Mouse (Mus musculus): ENCODE measurements around the gene Igsf3. TPM values are rescaled to one million over a fixed set of nuclear protein-coding genes. Genes with fewer than 3 reads are reported as not detected.
A peak's percentile ranks its signal among the peaks of the same experiment; 100 is the strongest.

Igsf3 gene
- polyA plus RNA-seq, 1 experiment from 2014 or later = 22.7 TPM

DNA sequence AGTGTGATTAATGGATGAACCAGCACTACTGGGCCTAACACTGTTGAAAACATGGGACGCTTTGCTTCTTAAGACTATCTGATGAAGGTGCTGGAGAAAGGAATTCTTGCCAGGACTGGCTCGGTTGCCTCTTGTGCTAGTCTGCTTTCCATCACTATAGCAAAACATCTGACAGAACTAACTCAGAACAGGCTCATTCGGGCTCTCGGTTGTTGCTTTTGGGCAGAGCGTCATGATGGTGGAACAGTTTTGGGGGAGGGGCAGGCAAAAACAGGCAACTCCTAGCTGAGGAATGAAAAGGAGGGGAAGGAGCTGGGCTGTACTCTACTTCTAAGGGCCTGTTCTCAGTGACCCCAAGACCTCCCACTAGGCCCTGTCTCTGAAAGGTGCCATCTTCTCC lies 4.8 kb downstream of the Igsf3 start:
- Histone ChIP-seq H3K4me2 (ENCODE audit: low read depth) (no peak overlapping the region), H3K4me3 (ENCODE audit: low read depth, low read length) (no peak overlapping the region), H3K36me3 (ENCODE audit: control insufficient read depth, insufficient read depth, low read length) (no peaks in the 10 kb centered on the region), H3K27ac (ENCODE audit: low read depth, low read length) (no peak overlapping the region), H3K27me3 (ENCODE audit: control insufficient read depth, insufficient read depth, low read length) (0 out of 2 replicates have a peak, but pooled peaks cover 2% of the 10 kb centered on the region), H3K9ac (ENCODE audit: low read length) (no peak overlapping the region), H3K4me1 (ENCODE audit: control insufficient read depth, insufficient read depth, low read length) (peaks cover 37% of the 10 kb centered on the region), H3K9me3 (ENCODE audit: control insufficient read depth, low read length) (no peaks in the 10 kb centered on the region)
- DNase-seq (ENCODE audit: low spot score) (no peak), ATAC-seq (ENCODE audit: insufficient read depth, low FRiP score, low TSS enrichment) (no peak)
- 61% methylated on average over 5 of the region's 5 CpGs for WGBS

- Histone ChIP-seq H3K9ac (ENCODE audit: low read length) (no peak overlapping the region), H3K4me1 (ENCODE audit: control insufficient read depth, insufficient read depth, low read length) (peaks cover 39% of the 10 kb centered on the region), H3K27ac (ENCODE audit: low read depth, low read length) (no peak overlapping the region), H3K27me3 (ENCODE audit: control insufficient read depth, insufficient read depth, low read length) (0 out of 2 replicates have a peak, but pooled peaks cover 2% of the 10 kb centered on the region), H3K9me3 (ENCODE audit: control insufficient read depth, low read length) (no peaks in the 10 kb centered on the region), H3K4me3 (ENCODE audit: low read depth, low read length) (no peak overlapping the region), H3K36me3 (ENCODE audit: control insufficient read depth, insufficient read depth, low read length) (no peaks in the 10 kb centered on the region), H3K4me2 (ENCODE audit: low read depth) (no peak overlapping the region)
- DNase-seq (ENCODE audit: low spot score) (no peak), ATAC-seq (ENCODE audit: insufficient read depth, low FRiP score, low TSS enrichment) (no peak)
- 72% methylated on average over 4 of the region's 4 CpGs for WGBS
Measured at GRCm38 (mm10) chr3:101382751-101383150, 5.9 kb downstream of the Igsf3 start.

DNA sequence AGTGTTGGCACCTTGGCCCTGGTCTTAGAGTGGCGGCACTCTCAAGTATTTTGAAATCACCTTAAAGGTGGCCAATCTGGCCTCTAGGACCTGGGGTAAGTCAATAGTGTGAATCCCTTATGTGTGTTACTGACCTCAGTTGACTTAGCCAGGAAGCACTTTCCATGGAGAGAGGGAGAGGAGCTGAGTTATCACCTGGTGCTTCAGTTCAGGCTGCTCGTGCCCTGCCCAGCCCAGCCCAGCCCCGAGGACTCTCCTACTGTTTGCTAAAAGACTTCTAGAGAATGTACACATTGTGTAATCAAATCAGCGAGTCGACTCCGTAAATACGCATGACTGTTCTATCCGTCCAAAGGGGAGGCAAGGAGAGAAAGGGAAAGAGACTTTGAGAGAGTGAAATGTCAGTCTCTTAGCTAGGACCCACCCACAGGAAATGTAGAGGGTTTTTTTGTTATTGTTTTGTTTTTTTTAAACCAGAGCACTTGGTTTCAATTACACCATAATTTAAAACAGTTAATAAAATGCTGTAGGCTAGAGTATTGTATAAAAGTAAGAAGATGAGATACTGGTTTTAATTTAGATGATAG lies 9.6 kb downstream of the Igsf3 start:
- Histone ChIP-seq H3K4me2 (ENCODE audit: low read depth) (no peak overlapping the region), H3K27ac (ENCODE audit: low read depth, low read length) (no peak overlapping the region), H3K4me1 (ENCODE audit: control insufficient read depth, insufficient read depth, low read length) (peaks cover 18% of the 10 kb centered on the region), H3K9me3 (ENCODE audit: control insufficient read depth, low read length) (no peaks in the 10 kb centered on the region), H3K27me3 (ENCODE audit: control insufficient read depth, insufficient read depth, low read length) (no peaks in the 10 kb centered on the region), H3K36me3 (ENCODE audit: control insufficient read depth, insufficient read depth, low read length) (no peaks in the 10 kb centered on the region), H3K4me3 (ENCODE audit: low read depth, low read length) (no peak overlapping the region), H3K9ac (ENCODE audit: low read length) (no peak overlapping the region)
- ATAC-seq (ENCODE audit: insufficient read depth, low FRiP score, low TSS enrichment) = no peak
- WGBS = 61% methylated on average over 8 of the region's 8 CpGs
- no peak for DNase-seq (ENCODE audit: low spot score)

GRCm38 (mm10) chr3:101387849-101388248 lies 11.0 kb downstream of the Igsf3 start:
- ATAC-seq (ENCODE audit: insufficient read depth, low FRiP score, low TSS enrichment) = no peak
- WGBS = 5% methylated on average over 10 of the region's 10 CpGs
- DNase-seq (ENCODE audit: low spot score) = no peak
- H3K9me3 ChIP-seq (ENCODE audit: control insufficient read depth, low read length) = no peaks in the 10 kb centered on the region
- H3K4me2 ChIP-seq (ENCODE audit: low read depth) = no peak overlapping the region
- no peaks in the 10 kb centered on the region for H3K27me3 ChIP-seq (ENCODE audit: control insufficient read depth, insufficient read depth, low read length)
- H3K4me1 ChIP-seq (ENCODE audit: control insufficient read depth, insufficient read depth, low read length) = peaks cover 14% of the 10 kb centered on the region
- H3K27ac ChIP-seq (ENCODE audit: low read depth, low read length) = no peak overlapping the region
- H3K9ac ChIP-seq (ENCODE audit: low read length) = no peak overlapping the region
- H3K4me3 ChIP-seq (ENCODE audit: low read depth, low read length) = no peak overlapping the region
- H3K36me3 ChIP-seq (ENCODE audit: control insufficient read depth, insufficient read depth, low read length) = no peaks in the 10 kb centered on the region

DNA sequence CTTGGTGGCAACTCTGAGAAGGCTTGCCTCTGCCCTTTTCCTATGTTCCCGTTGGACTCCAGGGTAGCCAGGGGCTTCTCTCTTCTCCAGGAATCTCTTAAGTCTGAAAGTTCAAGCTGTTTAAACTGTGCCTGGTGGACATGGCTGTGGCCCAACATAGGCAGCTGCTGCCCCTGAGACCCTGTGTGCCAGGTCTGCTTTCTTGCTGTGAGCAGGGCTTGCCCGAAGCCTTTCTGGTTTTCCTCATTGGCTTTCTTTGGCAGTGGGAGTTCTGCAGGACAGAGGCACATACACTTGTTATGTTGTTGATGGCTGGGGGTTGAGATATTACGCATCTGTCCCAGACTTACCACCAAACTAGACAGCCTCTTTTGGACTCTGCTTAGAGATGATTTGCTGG lies 12.7 kb downstream of the Igsf3 start:
- Histone ChIP-seq H3K9me3 (ENCODE audit: control insufficient read depth, low read length) (no peaks in the 10 kb centered on the region), H3K27ac (ENCODE audit: low read depth, low read length) (no peak overlapping the region), H3K4me1 (ENCODE audit: control insufficient read depth, insufficient read depth, low read length) (peaks cover 24% of the 10 kb centered on the region), H3K27me3 (ENCODE audit: control insufficient read depth, insufficient read depth, low read length) (no peaks in the 10 kb centered on the region), H3K4me3 (ENCODE audit: low read depth, low read length) (no peak overlapping the region), H3K4me2 (ENCODE audit: low read depth) (no peak overlapping the region), H3K36me3 (ENCODE audit: control insufficient read depth, insufficient read depth, low read length) (no peaks in the 10 kb centered on the region), H3K9ac (ENCODE audit: low read length) (no peak overlapping the region)
- DNase-seq (ENCODE audit: low spot score) = no peak
- 83% methylated on average over 3 of the region's 3 CpGs for WGBS
- no peak for ATAC-seq (ENCODE audit: insufficient read depth, low FRiP score, low TSS enrichment)

DNA sequence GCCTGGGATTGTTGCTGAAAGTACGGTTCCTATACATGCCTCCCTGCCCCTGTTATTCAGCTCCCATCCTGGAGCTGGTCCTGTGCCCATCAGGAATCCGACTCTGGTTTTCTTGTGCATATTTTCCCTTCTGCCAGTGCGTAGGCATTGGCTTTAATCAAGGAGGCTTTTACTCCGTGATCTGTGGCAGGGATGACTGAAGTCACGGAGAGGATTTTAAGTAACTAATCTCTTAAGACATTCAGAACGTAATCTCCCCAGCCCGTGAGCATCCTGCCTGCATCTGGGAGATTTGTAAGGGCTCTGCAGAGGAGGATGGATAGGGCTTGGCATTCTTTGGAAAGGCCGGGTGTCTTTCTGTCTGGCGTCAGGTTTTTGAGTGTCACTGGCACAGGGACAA lies 13.6 kb downstream of the Igsf3 start:
- peaks cover 32% of the 10 kb centered on the region for H3K4me1 ChIP-seq (ENCODE audit: control insufficient read depth, insufficient read depth, low read length)
- 74% methylated on average over 9 of the region's 9 CpGs for WGBS

DNA sequence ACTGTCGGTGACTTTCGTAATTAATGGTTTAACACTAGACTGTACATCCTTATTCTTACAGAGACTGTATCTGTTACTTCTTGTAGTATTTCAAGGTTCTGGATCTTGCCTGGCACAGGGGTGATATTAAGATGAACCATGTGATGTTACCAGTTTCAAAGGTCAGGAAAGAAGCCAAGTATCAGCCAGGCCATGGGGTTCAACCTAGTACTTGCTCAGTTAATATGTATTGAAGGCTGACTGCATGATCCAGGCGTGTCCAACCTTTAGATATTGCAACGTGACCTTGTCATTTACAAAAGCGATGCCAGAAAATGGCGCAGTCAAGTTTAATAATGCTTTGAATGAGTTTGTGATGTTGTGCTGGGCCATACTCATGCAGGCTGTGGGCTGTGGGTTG lies 15.1 kb downstream of the Igsf3 start:
- Histone ChIP-seq H3K27me3 (ENCODE audit: control insufficient read depth, insufficient read depth, low read length) (no peaks in the 10 kb centered on the region), H3K4me2 (ENCODE audit: low read depth) (no peak overlapping the region), H3K4me1 (ENCODE audit: control insufficient read depth, insufficient read depth, low read length) (peaks cover 41% of the 10 kb centered on the region), H3K27ac (ENCODE audit: low read depth, low read length) (no peak overlapping the region), H3K9ac (ENCODE audit: low read length) (no peak overlapping the region), H3K9me3 (ENCODE audit: control insufficient read depth, low read length) (no peaks in the 10 kb centered on the region), H3K36me3 (ENCODE audit: control insufficient read depth, insufficient read depth, low read length) (no peaks in the 10 kb centered on the region), H3K4me3 (ENCODE audit: low read depth, low read length) (no peak overlapping the region)
- no peak for DNase-seq (ENCODE audit: low spot score)
- WGBS = 96% methylated on average over 6 of the region's 6 CpGs
- no peak for ATAC-seq (ENCODE audit: insufficient read depth, low FRiP score, low TSS enrichment)

More for the DNA sequence above, 13.6 kb downstream of the Igsf3 start:
- ATAC-seq (ENCODE audit: insufficient read depth, low FRiP score, low TSS enrichment) (no peak), DNase-seq (ENCODE audit: low spot score) (no peak)
- Histone ChIP-seq H3K4me3 (ENCODE audit: low read depth, low read length) (no peak overlapping the region), H3K9ac (ENCODE audit: low read length) (no peak overlapping the region), H3K27me3 (ENCODE audit: control insufficient read depth, insufficient read depth, low read length) (no peaks in the 10 kb centered on the region), H3K27ac (ENCODE audit: low read depth, low read length) (no peak overlapping the region), H3K4me2 (ENCODE audit: low read depth) (no peak overlapping the region), H3K36me3 (ENCODE audit: control insufficient read depth, insufficient read depth, low read length) (no peaks in the 10 kb centered on the region), H3K9me3 (ENCODE audit: control insufficient read depth, low read length) (no peaks in the 10 kb centered on the region)

GRCm38 (mm10) chr3:101393103-101393644 lies 16.3 kb downstream of the Igsf3 start:
- Histone ChIP-seq H3K9me3 (ENCODE audit: control insufficient read depth, low read length) (no peaks in the 10 kb centered on the region), H3K27ac (ENCODE audit: low read depth, low read length) (0 out of 2 replicates have a peak overlapping the region, but pooled peaks have one; percentile 39), H3K9ac (ENCODE audit: low read length) (no peak overlapping the region), H3K4me3 (ENCODE audit: low read depth, low read length) (no peak overlapping the region), H3K4me2 (ENCODE audit: low read depth) (no peak overlapping the region), H3K4me1 (ENCODE audit: control insufficient read depth, insufficient read depth, low read length) (peaks cover 50% of the 10 kb centered on the region), H3K27me3 (ENCODE audit: control insufficient read depth, insufficient read depth, low read length) (no peaks in the 10 kb centered on the region), H3K36me3 (ENCODE audit: control insufficient read depth, insufficient read depth, low read length) (no peaks in the 10 kb centered on the region)
- ATAC-seq (ENCODE audit: insufficient read depth, low FRiP score, low TSS enrichment) (no peak), DNase-seq (ENCODE audit: low spot score) (no peak)
- WGBS = 85% methylated on average over 6 of the region's 6 CpGs

All from neural tube, embryonic 11.5 days (tissue).